Mouse (Mus musculus) intestine, embryonic 15.5 days (tissue): ENCODE results near the gene Timm8a2. TPM values are rescaled to one million over a fixed set of nuclear protein-coding genes. Genes with fewer than 3 reads are reported as not detected.

Experiments used
- ATAC-seq: fragments of 200-750 bp; cut with Nextera tagmentation; 2 replicates; pipeline ENCODE4 v1.8.0; 2017; ENCODE audit warnings: moderate TSS enrichment, moderate library complexity
- H3K27ac ChIP-seq: fragments of 300-500 bp; sonication (generic); 2 replicates; pipeline ENCODE4 v1.5.1; 2015; ENCODE audit warnings: mild to moderate bottlenecking, inconsistent platforms
- H3K27me3 ChIP-seq: fragments of 300-500 bp; sonication (generic); replicated peaks from 2 replicates; pipeline ENCODE4 v1.6.1; 2015; ENCODE audit warnings: inconsistent platforms
- H3K36me3 ChIP-seq: fragments of 300-500 bp; sonication (generic); 2 replicates; pipeline ENCODE4 v1.6.1; 2015; ENCODE audit warnings: inconsistent platforms
- H3K4me1 ChIP-seq: fragments of 300-500 bp; sonication (generic); replicated peaks from 2 replicates; pipeline ENCODE4 v1.6.1; 2015; ENCODE audit warnings: inconsistent platforms
- H3K4me2 ChIP-seq: fragments of 300-500 bp; sonication (generic); replicated peaks from 2 replicates; pipeline ENCODE4 v1.6.1; 2015; ENCODE audit warnings: mild to moderate bottlenecking, inconsistent platforms
- H3K4me3 ChIP-seq: fragments of 300-500 bp; sonication (generic); replicated peaks from 2 replicates; pipeline ENCODE4 v1.5.1; 2015; ENCODE audit warnings: inconsistent platforms
- H3K9ac ChIP-seq: fragments of 300-500 bp; sonication (generic); 2 replicates; pipeline ENCODE4 v1.6.1; 2015; ENCODE audit warnings: inconsistent platforms
- H3K9me3 ChIP-seq: fragments of 300-500 bp; sonication (generic); 2 replicates; pipeline ENCODE4 v1.6.1; 2016; ENCODE audit warnings: inconsistent platforms
- WGBS: fragments of 180-500 bp; shearing (Covaris S2); methylation state at CpG from one replicate; pipeline ENCODE4 v1.1.7; 2015; 5-methylcytosine and 5-hydroxymethylcytosine counted together
- polyA plus RNA-seq: library from polyadenylated mRNA; unstranded; fragments of >200 nt; fragmentation: Nextera tagmentation; extraction: Ambion mirVana; gene quantifications from 2 replicates; pipeline ENCODE4 v1.2.1, GENCODE M21; 2015

The Timm8a2 gene
- polyA plus RNA-seq, 1 experiment from 2014 or later = not detected

DNA sequence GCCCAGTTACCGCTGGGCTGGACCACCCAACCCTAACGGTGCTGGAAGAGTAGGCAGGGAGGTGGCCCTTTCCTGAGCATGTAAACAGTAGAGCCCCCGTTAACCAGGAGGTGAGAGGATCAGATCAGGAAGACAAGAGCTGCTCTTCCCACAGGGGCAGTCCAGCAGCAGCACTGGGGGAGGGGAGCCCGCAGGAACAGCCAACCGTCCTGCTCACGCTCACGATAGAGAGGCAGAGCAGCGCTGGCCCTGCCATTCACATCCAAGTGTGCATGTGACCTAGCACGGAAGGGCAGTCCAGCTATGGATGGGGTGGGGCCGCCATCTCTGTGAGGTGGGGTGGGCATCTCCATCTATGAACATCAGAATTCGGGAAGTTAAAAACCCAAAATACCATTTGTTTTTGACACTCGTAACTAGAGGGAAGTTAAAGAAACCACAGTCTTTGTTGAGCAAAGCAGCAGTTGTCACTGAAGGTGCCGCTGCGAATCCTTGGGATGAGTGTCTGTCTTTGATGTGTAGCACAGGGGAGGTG is 21.0 kb upstream of the Timm8a2 start:
- H3K4me1 ChIP-seq = no peaks in the 10 kb centered on the region
- WGBS = 65% methylated on average over 14 of the region's 14 CpGs
- H3K36me3 ChIP-seq = 0 out of 2 replicates have a peak, but pooled peaks cover 3% of the 10 kb centered on the region
- H3K4me3 ChIP-seq = no peak overlapping the region
- H3K9me3 ChIP-seq = no peaks in the 10 kb centered on the region
- no peak overlapping the region for H3K27ac ChIP-seq
- no peak for ATAC-seq
- H3K27me3 ChIP-seq = no peaks in the 10 kb centered on the region
- no peak overlapping the region for H3K4me2 ChIP-seq
- no peak overlapping the region for H3K9ac ChIP-seq

DNA sequence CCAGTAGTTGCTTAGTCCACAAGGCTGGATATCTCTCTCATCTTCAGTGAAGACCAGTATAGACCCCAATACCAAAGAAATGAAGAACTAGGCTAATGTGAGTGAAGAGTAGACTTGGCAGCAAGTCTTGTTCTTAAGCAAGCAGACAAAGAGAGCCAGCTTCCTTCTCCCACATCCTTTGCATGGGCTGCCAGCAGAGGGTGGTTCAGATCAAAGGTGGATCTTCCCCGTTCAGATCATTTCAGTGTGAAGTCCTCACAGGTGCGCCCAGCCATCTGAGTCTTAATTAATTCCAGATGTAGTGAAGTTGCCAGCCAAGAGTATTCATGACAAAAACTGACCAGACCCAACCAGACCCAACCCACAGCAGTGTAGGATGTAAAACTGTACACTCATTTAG is 16.5 kb upstream of the Timm8a2 start:
- Histone ChIP-seq H3K27me3 (no peaks in the 10 kb centered on the region), H3K9ac (no peak overlapping the region), H3K4me3 (no peak overlapping the region), H3K4me1 (no peaks in the 10 kb centered on the region), H3K27ac (no peak overlapping the region), H3K36me3 (0 out of 2 replicates have a peak, but pooled peaks cover 3% of the 10 kb centered on the region), H3K4me2 (no peak overlapping the region), H3K9me3 (no peaks in the 10 kb centered on the region)
- WGBS = 83% methylated on average over 2 of the region's 2 CpGs
- no peak for ATAC-seq

DNA sequence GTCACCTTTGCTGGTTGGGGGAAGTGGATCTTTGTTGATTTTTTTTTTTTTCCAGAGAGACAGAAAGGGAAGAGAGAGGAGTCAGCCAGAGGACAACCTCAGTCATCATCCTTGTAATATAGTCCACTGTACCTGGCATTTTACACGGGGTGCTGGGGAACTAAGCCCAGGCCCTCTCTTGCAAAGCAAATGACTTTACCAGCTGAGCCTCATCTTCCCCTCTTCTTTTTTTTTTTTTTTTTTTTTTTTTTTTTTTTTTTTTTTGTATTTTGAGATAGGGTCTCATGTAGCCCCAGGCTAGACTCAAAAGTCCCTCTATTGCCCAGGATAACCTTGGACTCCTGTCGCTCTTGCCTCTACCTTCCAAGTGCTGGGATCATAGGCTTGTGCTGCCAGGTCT is 15.1 kb upstream of the Timm8a2 start:
- 89% methylated on average over 2 of the region's 2 CpGs for WGBS
- Histone ChIP-seq H3K4me2 (no peak overlapping the region), H3K9ac (no peak overlapping the region), H3K27me3 (no peaks in the 10 kb centered on the region), H3K27ac (no peak overlapping the region), H3K9me3 (no peaks in the 10 kb centered on the region), H3K36me3 (0 out of 2 replicates have a peak, but pooled peaks cover 3% of the 10 kb centered on the region), H3K4me1 (no peaks in the 10 kb centered on the region), H3K4me3 (no peak overlapping the region)
- no peak for ATAC-seq

DNA sequence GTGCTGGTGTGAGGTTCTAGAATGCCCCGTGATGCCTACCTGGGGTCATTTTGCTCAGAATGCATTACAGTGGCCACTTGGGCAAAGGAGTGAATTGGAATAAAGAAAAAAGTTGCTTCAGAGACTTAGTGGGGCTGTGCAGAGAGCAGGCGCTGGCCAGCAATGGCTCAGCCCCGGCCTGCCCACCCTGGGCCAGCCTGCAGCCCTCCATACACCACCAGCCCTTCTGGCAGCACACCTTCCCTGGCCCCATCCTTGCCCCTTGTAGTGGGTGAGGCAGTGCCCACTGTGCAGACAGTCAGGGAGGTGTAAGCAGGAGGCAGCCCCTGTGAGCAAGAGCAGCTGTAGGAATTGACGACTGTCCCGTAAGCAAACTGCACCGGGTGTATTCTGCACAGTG is 13.9 kb upstream of the Timm8a2 start:
- WGBS = 90% methylated on average over 6 of the region's 6 CpGs
- ATAC-seq = no peak
- 0 out of 2 replicates have a peak, but pooled peaks cover 3% of the 10 kb centered on the region for H3K36me3 ChIP-seq

DNA sequence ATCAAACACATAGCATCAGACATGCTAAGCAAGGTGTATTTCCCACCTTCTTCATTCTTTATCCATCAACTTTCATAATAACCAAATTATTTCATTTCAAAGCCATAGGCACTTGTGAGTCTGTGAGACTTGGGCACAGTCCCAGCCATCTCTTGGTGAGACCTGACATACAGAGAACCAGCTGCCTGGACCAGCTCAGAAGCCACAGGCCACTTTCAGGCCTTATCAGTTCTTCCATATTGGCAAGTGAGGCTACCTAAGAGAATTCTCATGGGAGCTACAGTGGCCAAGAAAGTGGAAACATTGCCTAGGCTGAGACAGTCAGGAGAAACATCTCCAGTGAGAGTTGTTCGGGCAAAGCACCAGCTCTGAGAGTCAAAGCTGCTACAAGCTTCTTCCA is 11.4 kb upstream of the Timm8a2 start:
- 87% methylated on average over 1 of the region's 1 CpGs for WGBS
- Histone ChIP-seq H3K36me3 (0 out of 2 replicates have a peak, but pooled peaks cover 3% of the 10 kb centered on the region), H3K27me3 (no peaks in the 10 kb centered on the region), H3K9ac (no peak overlapping the region), H3K4me2 (no peak overlapping the region), H3K4me3 (no peak overlapping the region), H3K4me1 (no peaks in the 10 kb centered on the region), H3K27ac (no peak overlapping the region), H3K9me3 (no peaks in the 10 kb centered on the region)
- ATAC-seq = no peak

More for the DNA sequence above, 13.9 kb upstream of the Timm8a2 start:
- H3K9me3 ChIP-seq = no peaks in the 10 kb centered on the region
- no peak overlapping the region for H3K9ac ChIP-seq
- H3K4me2 ChIP-seq = no peak overlapping the region
- H3K27me3 ChIP-seq = no peaks in the 10 kb centered on the region
- H3K27ac ChIP-seq = no peak overlapping the region
- H3K4me1 ChIP-seq = no peaks in the 10 kb centered on the region
- no peak overlapping the region for H3K4me3 ChIP-seq

DNA sequence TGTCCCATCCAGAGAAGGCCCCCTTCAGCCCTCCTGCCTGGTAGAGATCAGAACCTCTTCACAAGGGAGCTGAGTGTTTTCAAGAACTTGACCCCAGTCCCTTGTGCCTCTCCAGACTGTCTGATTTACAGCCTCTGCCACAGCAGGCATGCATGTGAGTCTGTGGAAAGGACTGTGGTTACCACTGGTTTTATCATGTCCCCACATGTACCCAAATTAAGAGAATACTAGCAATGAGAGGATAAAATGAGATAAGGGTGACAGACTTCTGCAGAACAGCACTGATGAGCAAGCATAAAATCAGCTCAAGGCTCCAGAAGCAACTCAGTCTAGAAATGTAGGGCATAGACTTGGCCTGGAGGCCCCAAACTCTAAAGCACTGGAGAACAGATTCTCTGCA is 10.5 kb upstream of the Timm8a2 start:
- H3K9ac ChIP-seq = no peak overlapping the region
- no peaks in the 10 kb centered on the region for H3K27me3 ChIP-seq
- no peaks in the 10 kb centered on the region for H3K4me1 ChIP-seq
- H3K36me3 ChIP-seq = 0 out of 2 replicates have a peak, but pooled peaks cover 3% of the 10 kb centered on the region
- no peak overlapping the region for H3K4me2 ChIP-seq
- no peak for ATAC-seq
- H3K27ac ChIP-seq = no peak overlapping the region
- no peak overlapping the region for H3K4me3 ChIP-seq
- H3K9me3 ChIP-seq = no peaks in the 10 kb centered on the region

DNA sequence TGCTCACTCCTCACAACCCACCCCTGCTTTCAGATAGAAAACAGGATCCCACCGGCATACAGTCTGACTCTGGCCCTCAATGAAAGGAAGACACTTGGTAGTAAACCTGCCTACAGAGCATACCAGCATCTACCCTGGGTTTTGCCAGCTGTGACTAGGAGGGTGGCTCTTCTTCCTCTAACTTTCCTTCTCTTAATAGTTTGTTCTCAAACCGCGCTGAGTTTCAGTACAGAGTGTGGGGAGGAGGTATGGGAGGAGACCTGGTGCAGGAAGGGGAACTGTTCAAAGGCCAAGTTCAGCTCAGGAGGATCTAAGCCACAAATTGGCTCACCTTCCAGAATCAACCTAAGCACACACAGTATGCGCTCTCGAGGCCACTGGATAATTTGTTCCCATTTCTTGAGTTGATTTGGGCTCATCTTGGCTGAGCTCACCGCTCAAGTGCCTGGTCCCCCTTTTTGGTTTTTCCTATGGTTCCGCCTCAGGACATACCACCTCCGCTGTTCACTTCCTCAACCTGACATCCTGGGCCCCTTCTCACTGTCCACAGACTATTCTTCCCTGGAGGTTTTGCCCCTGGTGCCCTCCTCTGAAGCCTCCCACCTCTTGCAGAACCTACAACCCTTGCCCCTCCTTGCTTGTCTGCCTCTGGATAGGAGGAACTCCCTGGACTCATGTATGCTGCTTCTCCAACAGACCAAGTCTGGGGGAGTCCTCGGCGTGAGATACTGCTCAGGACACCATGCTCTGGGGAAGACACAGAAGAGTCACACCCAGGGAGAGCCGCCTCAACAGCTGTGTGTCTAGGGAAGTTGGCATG is 5.3 kb upstream of the Timm8a2 start:
- Histone ChIP-seq H3K4me1 (no peaks in the 10 kb centered on the region), H3K4me3 (no peak overlapping the region), H3K9me3 (no peaks in the 10 kb centered on the region), H3K27ac (no peak overlapping the region), H3K27me3 (no peaks in the 10 kb centered on the region), H3K36me3 (no peaks in the 10 kb centered on the region), H3K4me2 (no peak overlapping the region), H3K9ac (no peak overlapping the region)
- 80% methylated on average over 11 of the region's 11 CpGs for WGBS
- no peak for ATAC-seq

DNA sequence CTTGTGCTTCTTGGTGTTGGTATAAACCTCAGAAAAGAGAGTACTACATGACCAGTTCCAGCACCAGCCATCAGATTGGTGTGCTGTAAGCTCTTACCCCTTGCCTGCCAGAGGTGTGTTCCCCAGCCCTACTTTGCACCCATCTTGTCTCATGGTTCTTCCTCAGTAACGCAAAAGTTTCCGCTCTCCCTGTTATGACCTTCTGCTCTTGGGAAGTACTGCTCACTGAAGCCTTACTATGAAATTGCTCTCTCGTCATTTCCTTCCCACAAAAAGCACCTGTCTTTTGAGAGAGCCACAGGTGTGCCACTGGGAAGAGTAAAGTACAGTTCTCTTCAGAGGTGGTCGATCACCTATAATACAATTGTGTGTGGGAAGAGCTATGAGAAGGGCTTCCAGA is 4.6 kb upstream of the Timm8a2 start:
- Histone ChIP-seq H3K27ac (no peak overlapping the region), H3K36me3 (no peaks in the 10 kb centered on the region), H3K27me3 (no peaks in the 10 kb centered on the region), H3K4me2 (no peak overlapping the region), H3K9me3 (no peaks in the 10 kb centered on the region), H3K4me1 (no peaks in the 10 kb centered on the region), H3K4me3 (no peak overlapping the region), H3K9ac (no peak overlapping the region)
- 92% methylated on average over 4 of the region's 4 CpGs for WGBS
- no peak for ATAC-seq

DNA sequence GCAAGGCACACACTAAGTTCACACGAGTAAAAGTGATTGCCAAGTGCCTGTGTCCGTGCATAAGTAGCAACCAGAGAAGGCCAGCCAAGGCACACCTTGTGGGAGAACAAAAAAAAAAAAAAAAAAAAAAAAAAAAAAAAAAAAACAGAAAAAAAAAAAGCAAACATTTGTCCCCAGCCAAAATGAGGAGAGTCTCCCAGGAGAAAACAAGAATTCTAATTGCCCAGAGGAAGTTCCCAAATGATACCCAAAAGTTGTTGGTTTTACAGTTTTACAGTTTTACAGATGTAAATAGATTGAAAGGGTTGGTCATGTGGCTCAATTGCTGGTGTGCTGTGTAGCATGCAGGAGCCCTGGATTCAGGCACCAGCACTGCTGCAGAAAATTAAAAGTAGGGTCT is 2.4 kb upstream of the Timm8a2 start:
- H3K4me2 ChIP-seq = no peak overlapping the region
- H3K27me3 ChIP-seq = no peaks in the 10 kb centered on the region
- no peaks in the 10 kb centered on the region for H3K36me3 ChIP-seq
- H3K9ac ChIP-seq = no peak overlapping the region
- no peak overlapping the region for H3K4me3 ChIP-seq
- no peaks in the 10 kb centered on the region for H3K4me1 ChIP-seq
- 64% methylated on average over 2 of the region's 2 CpGs for WGBS
- H3K27ac ChIP-seq = no peak overlapping the region
- no peaks in the 10 kb centered on the region for H3K9me3 ChIP-seq
- no peak for ATAC-seq

DNA sequence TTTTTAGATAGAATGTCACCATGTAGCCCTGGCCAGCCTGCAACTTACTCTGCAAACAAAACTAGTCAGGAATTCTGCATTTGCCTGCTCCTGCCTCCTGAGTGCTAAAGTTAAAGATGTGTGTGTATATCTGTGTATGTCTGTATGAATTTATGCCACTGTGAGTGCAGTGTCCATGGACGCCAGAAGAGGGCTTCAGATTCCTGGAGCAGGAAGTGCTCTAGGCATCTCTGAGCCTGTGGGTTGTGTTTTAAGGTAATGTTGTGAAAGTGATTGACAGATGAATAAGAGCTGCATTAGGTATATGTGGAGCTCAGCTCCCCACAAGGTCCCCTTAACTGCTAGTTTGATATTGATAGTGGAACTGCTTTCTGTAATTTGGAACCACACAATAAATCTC is 707 bp downstream of the Timm8a2 start:
- no peak for ATAC-seq
- 97% methylated on average over 1 of the region's 1 CpGs for WGBS
- Histone ChIP-seq H3K9me3 (no peaks in the 10 kb centered on the region), H3K9ac (no peak overlapping the region), H3K4me1 (peaks cover 4% of the 10 kb centered on the region; the same call in 1 of the 2 replicates), H3K27me3 (no peaks in the 10 kb centered on the region), H3K4me2 (no peak overlapping the region), H3K4me3 (no peak overlapping the region), H3K36me3 (no peaks in the 10 kb centered on the region), H3K27ac (no peak overlapping the region)

DNA sequence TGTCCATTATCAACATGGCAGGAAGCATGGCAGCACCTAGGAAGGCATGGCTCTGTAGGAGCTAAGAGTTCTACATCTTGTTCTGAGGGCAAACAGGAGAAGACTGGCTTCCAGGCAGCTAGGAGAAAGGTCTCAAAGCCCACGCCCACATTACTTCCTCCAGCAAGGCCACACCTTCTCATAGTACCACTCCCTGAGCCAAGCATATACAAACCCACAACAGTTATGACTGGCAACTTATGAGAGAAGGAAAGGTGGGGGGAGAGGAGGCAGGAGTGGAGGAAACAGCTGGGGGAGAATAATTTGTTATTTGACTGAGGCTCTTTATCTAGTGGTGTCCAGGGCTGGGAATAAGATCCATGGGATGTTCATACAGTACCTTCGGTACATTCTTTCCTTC is 1.4 kb downstream of the Timm8a2 start:
- no peak overlapping the region for H3K27ac ChIP-seq
- peaks cover 4% of the 10 kb centered on the region; the same call in 1 of the 2 replicates for H3K4me1 ChIP-seq
- 82% methylated on average over 2 of the region's 2 CpGs for WGBS
- H3K36me3 ChIP-seq = no peaks in the 10 kb centered on the region
- no peak for ATAC-seq
- H3K9ac ChIP-seq = no peak overlapping the region
- no peaks in the 10 kb centered on the region for H3K27me3 ChIP-seq
- no peaks in the 10 kb centered on the region for H3K9me3 ChIP-seq
- H3K4me2 ChIP-seq = no peak overlapping the region
- H3K4me3 ChIP-seq = no peak overlapping the region

DNA sequence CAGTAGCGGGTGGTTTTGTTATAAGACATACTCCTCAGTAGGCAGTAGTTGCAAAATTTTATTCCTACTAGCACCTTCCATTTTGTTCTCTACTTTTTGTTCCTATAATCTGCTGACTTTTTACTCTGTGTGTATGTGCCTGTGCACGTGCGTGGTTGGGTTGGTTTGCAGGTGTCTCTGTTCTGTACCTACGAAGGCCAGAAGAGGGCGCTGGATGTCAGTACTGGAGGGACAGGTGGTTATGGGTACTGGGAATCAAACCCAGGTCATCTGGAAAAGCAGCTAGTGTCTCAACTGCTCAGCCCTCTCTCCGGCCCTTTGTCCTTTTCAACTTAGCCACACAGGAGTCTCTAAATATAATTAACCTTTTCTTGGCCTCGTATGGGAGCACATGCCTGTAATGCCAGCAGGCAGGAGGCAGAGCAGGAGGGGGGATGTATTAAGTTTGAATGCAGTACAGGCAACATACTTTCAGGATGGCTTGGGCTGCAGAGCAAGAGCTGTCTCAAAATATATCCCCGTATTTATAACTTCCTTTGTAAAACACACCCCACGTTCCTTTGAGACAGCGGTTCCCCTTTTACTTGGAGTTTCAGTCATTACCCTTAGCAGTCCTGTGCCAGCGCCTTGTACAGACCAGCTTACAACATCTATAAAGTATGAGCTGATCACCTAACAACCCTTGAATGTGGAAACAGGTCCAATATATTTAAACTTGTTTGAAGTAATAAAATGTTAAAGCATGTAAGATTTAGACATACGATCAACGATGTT is 4.6 kb downstream of the Timm8a2 start:
- peaks cover 4% of the 10 kb centered on the region; the same call in 1 of the 2 replicates for H3K4me1 ChIP-seq
- no peaks in the 10 kb centered on the region for H3K27me3 ChIP-seq
- no peak overlapping the region for H3K27ac ChIP-seq
- no peak overlapping the region for H3K4me2 ChIP-seq
- WGBS = 84% methylated on average over 13 of the region's 13 CpGs
- ATAC-seq = no peak
- H3K36me3 ChIP-seq = no peaks in the 10 kb centered on the region
- no peak overlapping the region for H3K4me3 ChIP-seq
- no peaks in the 10 kb centered on the region for H3K9me3 ChIP-seq
- no peak overlapping the region for H3K9ac ChIP-seq
